Mouse (Mus musculus) limb, embryonic 10.5 days (tissue): Measurements from ENCODE around the gene Olfr370. TPM values are rescaled to one million over a fixed set of nuclear protein-coding genes. Genes with fewer than 3 reads are reported as not detected.

Experiments used
- DNase-seq: peaks from one replicate; pipeline ENCODE4 v3.0.0-alpha.2; 2017; ENCODE audit warnings: low spot score
- H3K27ac ChIP-seq: fragments of 300-500 bp; sonication (generic); 2 replicates; pipeline ENCODE4 v1.5.1; 2016; ENCODE audit warnings: mild to moderate bottlenecking
- H3K27me3 ChIP-seq: fragments of 300-500 bp; sonication (generic); 2 replicates; pipeline ENCODE4 v1.6.1; 2016; ENCODE audit warnings: low read depth, mild to moderate bottlenecking; ENCODE audit not compliant: poor library complexity, severe bottlenecking
- H3K36me3 ChIP-seq: fragments of 300-500 bp; sonication (generic); 2 replicates; pipeline ENCODE4 v1.6.1; 2016; ENCODE audit warnings: mild to moderate bottlenecking, moderate library complexity
- H3K4me1 ChIP-seq: fragments of 300-500 bp; sonication (generic); 2 replicates; pipeline ENCODE4 v1.6.1; 2016
- H3K4me3 ChIP-seq: fragments of 300-500 bp; sonication (generic); 2 replicates; pipeline ENCODE4 v1.5.1; 2016; ENCODE audit warnings: mild to moderate bottlenecking, moderate library complexity
- H3K9me3 ChIP-seq: fragments of 300-500 bp; sonication (generic); replicated peaks from 2 replicates; pipeline ENCODE4 v1.6.1; 2016; ENCODE audit warnings: mild to moderate bottlenecking
- WGBS: fragments of 180-500 bp; shearing (Covaris S2); methylation state at CpG from one replicate; pipeline ENCODE4 v1.1.7; 2016; 5-methylcytosine and 5-hydroxymethylcytosine counted together
- polyA plus RNA-seq: library from polyadenylated mRNA; unstranded; fragments of >200 nt; fragmentation: Nextera tagmentation; extraction: Ambion mirVana; gene quantifications from 2 replicates; pipeline ENCODE4 v1.2.1, GENCODE M21; 2016

Gene Olfr370
- polyA plus RNA-seq, 1 experiment from 2014 or later, result not detected

DNA sequence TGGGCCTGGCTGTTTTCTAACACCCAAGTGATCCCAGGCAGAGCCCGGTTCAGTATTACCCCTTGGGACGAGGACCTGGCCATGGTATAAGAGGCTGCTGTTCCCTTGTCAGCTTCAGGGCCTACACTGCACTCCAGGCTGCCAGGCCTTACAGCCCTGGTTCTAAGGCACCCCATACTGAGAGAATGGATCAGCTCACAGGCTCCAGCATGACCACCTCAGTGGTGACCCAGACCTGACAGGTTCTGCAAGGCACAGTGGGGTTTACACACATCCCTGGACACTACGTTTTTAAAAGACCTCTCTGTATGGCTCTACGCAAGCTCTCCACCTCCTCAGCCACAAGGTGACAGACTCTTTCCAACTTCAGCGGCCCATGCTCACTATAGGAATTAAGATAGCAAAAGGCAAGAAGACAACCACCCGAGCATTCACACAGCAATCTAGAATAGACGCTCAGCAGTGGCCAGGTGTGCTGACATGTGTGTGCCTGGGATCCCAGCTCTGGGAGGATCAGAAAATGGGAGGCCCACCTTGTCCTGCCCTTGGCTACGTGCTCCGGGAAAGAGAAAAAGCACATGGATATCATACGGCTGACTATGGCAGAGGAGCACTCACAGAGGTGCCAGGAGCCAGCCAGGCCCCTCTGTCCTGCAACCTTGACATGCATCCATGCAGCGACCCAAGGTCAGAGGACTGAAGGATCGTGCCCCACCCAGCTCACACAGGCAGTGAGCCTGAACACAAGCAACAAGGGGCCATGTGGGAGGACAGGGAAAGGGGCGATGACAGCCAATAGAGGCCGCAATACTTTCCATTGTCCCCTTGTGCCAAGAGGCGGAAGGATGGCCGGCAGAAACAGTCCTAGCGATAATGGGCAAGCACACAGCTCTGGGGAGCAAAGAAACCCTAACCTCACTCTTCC lies 42.8 kb downstream of the Olfr370 start:
- Histone ChIP-seq H3K4me1 (peaks cover 61% of the 10 kb centered on the region), H3K4me3 (no peak overlapping the region), H3K9me3 (no peaks in the 10 kb centered on the region), H3K36me3 (peaks cover 73% of the 10 kb centered on the region), H3K27me3 (no peaks in the 10 kb centered on the region), H3K27ac (0 out of 2 replicates have a peak overlapping the region, but pooled peaks have one; percentile 20)
- WGBS, result 83% methylated on average over 17 of the region's 17 CpGs
- peak; percentile 31 for DNase-seq

DNA sequence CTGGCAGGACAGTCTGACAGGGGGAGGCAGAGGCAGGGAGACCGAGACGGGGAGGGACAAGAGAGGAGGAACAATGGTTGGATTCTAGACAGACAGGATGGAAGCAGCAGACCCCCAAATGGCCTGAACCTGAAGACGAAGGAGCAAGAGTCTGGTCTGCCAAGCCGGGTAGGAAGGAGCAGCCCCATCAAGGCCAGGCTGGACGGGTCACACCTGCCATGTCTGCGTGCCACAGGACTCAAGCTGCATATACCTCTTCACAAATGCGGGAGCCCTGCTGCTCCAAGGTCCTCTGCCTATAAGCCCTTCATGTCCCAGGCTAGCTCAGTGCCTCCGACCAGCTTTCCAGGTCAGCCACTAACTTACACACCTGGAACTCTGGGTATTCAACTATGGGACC lies 44.1 kb downstream of the Olfr370 start:
- Histone ChIP-seq H3K36me3 (peaks cover 73% of the 10 kb centered on the region), H3K9me3 (no peaks in the 10 kb centered on the region), H3K27ac (no peak overlapping the region; the same call in 1 of the 2 replicates), H3K27me3 (no peaks in the 10 kb centered on the region), H3K4me1 (peaks cover 55% of the 10 kb centered on the region), H3K4me3 (no peak overlapping the region)
- DNase-seq, result no peak
- WGBS, result 90% methylated on average over 8 of the region's 8 CpGs

DNA sequence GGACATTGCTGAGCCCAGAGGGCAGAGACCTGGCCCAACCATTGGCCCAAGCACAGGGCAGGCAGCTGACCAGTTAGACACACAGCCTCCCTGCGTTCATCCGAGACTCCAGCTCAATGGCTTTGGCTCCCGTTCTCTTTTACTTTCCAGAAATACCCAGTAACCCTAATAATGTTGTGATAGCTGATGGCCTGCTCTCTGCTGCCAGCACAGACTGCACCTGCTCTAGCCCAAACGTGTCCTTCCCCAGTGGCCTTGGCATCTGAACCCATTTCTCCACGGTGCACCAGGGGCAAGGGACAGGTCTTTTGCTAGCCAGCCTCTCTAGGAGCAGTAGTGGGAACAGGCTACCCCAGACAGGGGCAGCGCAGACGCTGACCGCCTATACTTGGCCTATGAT lies 45.2 kb downstream of the Olfr370 start:
- no peak overlapping the region for H3K27ac ChIP-seq
- peaks cover 73% of the 10 kb centered on the region for H3K36me3 ChIP-seq
- WGBS, result 93% methylated on average over 8 of the region's 8 CpGs

DNA sequence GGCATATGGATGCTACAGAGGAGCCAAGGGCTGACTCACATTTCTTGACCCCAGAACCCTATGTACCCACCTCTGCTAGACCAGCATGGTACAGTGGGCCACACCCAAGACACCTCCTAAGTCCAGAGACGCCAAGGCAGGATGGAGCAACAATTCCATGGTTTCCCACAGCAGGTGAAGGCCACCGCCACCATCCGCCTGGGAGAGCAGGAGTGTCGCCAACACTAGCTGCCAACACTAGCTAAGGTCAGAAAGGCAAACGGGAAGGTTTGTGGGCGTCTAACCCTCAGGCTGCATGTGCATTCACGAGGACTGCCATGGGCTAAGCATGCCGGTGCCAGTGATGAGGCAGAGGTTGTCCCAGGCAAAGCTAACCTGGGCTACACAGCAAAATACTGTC lies 46.6 kb downstream of the Olfr370 start:
- DNase-seq, result no peak
- Histone ChIP-seq H3K36me3 (peaks cover 81% of the 10 kb centered on the region), H3K4me1 (peaks cover 33% of the 10 kb centered on the region), H3K27ac (no peak overlapping the region), H3K4me3 (no peak overlapping the region), H3K9me3 (no peaks in the 10 kb centered on the region), H3K27me3 (no peaks in the 10 kb centered on the region)
- WGBS, result 92% methylated on average over 8 of the region's 8 CpGs

More for the DNA sequence above, 45.2 kb downstream of the Olfr370 start:
- DNase-seq, result no peak
- Histone ChIP-seq H3K4me1 (peaks cover 44% of the 10 kb centered on the region), H3K27me3 (no peaks in the 10 kb centered on the region), H3K4me3 (no peak overlapping the region), H3K9me3 (no peaks in the 10 kb centered on the region)

DNA sequence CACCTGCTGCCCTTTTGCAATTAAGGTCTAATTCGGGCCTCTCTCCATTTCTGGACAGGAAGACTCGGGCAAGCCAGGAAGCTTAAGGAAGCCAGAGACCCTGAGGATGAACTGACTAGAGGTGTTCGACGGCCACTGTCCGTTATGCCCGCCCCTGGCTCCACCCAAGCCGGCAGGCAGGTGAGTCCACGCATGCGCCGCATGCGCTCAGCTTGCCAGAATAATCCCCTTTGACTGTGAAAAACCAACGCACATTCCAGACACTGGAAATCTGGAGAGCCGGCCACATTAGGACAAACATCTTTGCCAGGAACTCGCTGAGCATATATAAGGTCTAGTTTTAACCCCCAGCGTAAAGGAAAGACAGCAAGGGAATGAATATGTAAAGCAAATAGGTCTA lies 47.7 kb downstream of the Olfr370 start:
- Histone ChIP-seq H3K9me3 (no peaks in the 10 kb centered on the region), H3K27me3 (no peaks in the 10 kb centered on the region), H3K36me3 (peaks cover 87% of the 10 kb centered on the region), H3K27ac (no peak overlapping the region), H3K4me1 (peaks cover 26% of the 10 kb centered on the region), H3K4me3 (no peak overlapping the region)
- WGBS, result 93% methylated on average over 15 of the region's 15 CpGs
- no peak for DNase-seq

DNA sequence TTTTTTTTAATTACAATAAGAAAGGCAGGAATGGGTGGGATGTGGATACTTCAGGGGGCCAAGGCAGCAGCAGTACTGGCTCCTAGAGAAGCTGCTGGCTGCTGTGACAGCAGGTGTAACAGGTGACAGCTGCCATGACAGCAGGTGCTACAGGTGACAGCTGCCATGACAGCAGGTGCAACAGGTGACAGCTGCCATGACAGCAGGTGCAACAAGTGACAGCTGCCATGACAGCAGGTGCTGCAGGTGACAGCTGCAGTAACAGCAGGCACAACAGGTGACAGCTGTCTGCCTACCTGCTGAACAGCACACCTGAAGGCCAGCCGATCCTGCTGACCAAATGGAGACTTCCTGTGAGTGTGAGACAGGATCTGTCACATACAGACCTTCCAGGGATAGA lies 49.2 kb downstream of the Olfr370 start:
- Histone ChIP-seq H3K4me1 (peaks cover 14% of the 10 kb centered on the region), H3K9me3 (no peaks in the 10 kb centered on the region), H3K36me3 (peaks cover 89% of the 10 kb centered on the region), H3K27ac (no peak overlapping the region), H3K4me3 (no peak overlapping the region), H3K27me3 (no peaks in the 10 kb centered on the region)
- no peak for DNase-seq
- WGBS, result 95% methylated on average over 1 of the region's 1 CpGs

DNA sequence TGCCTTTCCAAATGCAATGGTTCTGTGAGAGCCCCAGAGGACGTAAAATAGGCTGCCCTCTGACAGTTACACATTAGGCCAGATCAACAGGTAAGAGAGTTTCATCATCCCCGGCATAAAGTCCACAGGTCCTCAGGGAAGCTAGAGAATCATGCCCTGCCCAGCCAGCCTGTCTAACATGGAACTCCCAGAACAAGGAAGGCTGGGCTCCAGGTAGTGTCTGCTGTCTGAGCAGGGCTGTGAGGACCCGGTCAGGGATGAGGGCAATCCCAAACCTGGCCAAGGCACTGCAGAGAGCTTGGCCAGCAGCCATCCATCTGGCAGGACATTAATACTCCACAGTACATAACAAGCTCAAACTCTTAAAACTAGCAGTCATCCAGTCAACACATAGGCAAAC lies 49.8 kb downstream of the Olfr370 start:
- no peak for DNase-seq
- no peak overlapping the region for H3K4me3 ChIP-seq
- peaks cover 89% of the 10 kb centered on the region for H3K36me3 ChIP-seq
- H3K4me1 ChIP-seq, result peaks cover 14% of the 10 kb centered on the region
- H3K27me3 ChIP-seq, result no peaks in the 10 kb centered on the region
- 91% methylated on average over 3 of the region's 3 CpGs for WGBS
- H3K27ac ChIP-seq, result no peak overlapping the region
- no peaks in the 10 kb centered on the region for H3K9me3 ChIP-seq

DNA sequence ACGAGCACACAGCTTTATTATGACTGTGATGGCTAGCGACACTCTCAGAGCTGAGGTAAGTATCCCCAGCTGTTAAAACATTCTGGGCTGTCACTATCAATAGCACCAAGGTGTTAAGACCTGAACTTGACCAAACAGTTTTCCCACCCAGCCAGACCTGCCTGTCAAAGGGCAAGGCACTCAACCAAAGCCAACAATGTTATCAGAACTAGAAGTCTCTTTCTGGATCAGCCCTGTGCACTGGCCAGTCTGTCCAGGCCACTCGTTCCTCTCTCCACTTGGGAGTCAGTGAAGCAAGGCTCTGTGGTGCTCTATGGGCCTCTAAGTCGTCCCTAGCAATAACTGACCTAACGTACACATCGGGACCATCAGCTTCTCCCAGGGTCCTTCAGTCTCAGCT lies 52.1 kb downstream of the Olfr370 start:
- peaks cover 15% of the 10 kb centered on the region for H3K4me1 ChIP-seq
- WGBS, result 93% methylated on average over 6 of the region's 6 CpGs
- no peaks in the 10 kb centered on the region for H3K9me3 ChIP-seq
- DNase-seq, result no peak
- H3K4me3 ChIP-seq, result no peak overlapping the region
- H3K27me3 ChIP-seq, result no peaks in the 10 kb centered on the region
- no peak overlapping the region for H3K27ac ChIP-seq
- peaks cover 94% of the 10 kb centered on the region for H3K36me3 ChIP-seq

DNA sequence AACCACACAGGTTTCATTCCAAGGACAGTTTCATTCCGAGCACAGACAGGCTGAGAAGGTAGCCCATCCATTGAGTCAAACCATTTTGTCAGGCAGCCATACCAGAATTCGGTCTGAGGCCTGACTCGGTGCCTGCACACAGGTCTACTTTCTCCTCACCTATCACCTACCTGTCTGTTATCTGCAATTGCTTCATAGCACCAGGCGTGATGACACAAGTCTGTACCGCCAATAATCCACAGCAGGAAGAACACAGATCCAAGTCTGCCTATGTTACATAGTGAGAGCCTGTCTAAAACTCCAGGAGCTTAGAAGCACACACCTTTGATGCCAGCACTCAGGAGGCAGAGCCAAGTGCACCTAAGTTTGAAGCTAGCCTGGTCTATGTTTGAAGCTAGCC lies 53.3 kb downstream of the Olfr370 start:
- DNase-seq, result no peak
- 96% methylated on average over 5 of the region's 5 CpGs for WGBS
- Histone ChIP-seq H3K27me3 (no peaks in the 10 kb centered on the region), H3K4me1 (peaks cover 22% of the 10 kb centered on the region), H3K4me3 (no peak overlapping the region), H3K9me3 (no peaks in the 10 kb centered on the region), H3K36me3 (peaks cover 83% of the 10 kb centered on the region), H3K27ac (no peak overlapping the region)

DNA sequence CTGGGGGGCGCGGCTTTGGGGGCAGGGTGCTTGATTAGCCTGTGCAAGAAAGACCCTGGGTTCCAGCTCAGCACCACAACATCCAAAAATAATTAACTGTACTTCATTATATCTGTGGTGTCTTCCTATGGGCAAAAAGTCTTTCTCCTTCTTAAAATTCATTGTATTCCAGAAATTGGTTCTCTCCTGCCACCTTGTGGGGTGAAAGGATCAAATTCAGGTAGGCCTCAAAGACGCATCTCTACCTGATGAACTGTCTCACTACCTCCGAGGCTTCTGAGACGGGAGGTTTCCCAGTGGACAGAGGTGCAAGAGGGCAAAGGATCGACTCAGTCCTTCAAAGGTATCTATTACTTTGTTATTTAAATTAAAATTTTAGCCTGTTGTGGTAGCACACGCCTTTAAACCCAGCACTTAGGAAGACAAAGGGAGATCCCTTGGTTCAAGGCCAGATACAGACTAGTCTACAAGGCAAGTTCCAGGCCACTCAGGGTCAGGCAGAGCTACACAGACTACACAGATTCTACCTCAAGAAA lies 55.0 kb downstream of the Olfr370 start:
- WGBS, result 89% methylated on average over 7 of the region's 7 CpGs
- DNase-seq, result no peak
- peaks cover 22% of the 10 kb centered on the region for H3K4me1 ChIP-seq
- H3K4me3 ChIP-seq, result no peak overlapping the region
- H3K9me3 ChIP-seq, result no peaks in the 10 kb centered on the region
- H3K27ac ChIP-seq, result no peak overlapping the region
- H3K36me3 ChIP-seq, result peaks cover 67% of the 10 kb centered on the region
- no peaks in the 10 kb centered on the region for H3K27me3 ChIP-seq

DNA sequence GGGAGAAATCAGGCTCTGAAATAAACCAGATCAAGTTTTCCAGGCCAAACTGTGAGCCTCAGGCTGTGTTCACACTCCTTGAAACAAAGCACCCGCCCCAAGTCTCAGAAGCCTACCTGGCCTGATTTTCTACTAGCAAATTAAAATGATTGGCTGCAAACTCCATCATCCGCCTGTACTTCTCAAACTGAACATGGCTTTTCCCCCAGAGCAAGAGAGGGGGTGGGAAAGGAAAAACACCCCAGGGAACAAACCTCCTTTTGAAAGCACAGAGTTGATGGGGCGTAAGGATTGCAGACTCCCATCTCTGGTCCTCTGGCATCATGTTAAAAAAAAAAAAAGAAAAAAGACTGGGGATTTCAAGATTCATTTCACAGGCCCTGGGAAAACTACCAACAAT lies 57.1 kb downstream of the Olfr370 start:
- WGBS, result 87% methylated on average over 3 of the region's 3 CpGs
- Histone ChIP-seq H3K4me1 (peaks cover 18% of the 10 kb centered on the region), H3K36me3 (peaks cover 47% of the 10 kb centered on the region), H3K27ac (0 out of 2 replicates have a peak overlapping the region, but pooled peaks have one; percentile 25), H3K4me3 (peak overlapping the region; percentile 89), H3K9me3 (no peaks in the 10 kb centered on the region), H3K27me3 (no peaks in the 10 kb centered on the region)
- no peak for DNase-seq

DNA sequence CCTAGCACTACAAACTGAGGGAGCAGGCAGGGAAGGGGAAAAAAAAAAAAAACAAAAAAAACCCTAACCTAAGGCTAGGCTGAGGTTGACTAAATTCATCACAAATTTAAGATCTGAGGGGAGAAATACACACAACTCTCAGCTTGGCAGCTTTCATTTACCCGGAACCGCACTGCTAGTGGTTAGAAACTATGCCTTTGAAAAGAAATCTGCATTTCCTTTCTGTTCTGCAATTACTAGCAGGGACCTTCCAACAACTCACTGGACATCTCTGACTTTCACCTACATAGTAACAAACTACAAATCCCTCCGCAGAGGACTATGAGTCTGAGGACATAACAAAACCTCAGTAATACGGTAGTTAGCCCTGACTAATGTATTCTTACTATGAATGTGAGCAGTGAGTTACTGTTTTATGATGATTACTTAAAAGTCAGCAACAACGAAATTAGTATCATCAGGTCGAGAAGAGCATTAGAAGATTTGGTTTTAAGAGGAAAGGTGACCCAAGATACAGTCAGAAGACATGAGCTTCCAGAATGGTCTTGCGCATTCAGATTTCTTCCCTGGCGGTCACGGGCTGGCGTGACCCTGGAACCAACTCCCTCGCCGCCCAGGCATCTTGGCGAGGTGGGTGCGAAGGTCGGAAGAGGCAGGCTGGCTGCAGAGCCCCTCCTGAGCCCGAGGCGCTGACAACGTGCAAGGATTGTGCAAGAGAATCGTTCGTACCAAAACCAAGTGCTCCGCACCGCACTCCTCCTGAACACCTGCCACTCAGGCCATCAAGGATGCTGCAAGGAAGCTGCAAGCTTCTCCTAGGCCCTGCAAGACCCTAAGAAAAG lies 58.0 kb downstream of the Olfr370 start:
- peaks cover 38% of the 10 kb centered on the region for H3K36me3 ChIP-seq
- H3K4me3 ChIP-seq, result peak overlapping the region; percentile 89
- H3K4me1 ChIP-seq, result peaks cover 17% of the 10 kb centered on the region
- no peaks in the 10 kb centered on the region for H3K9me3 ChIP-seq
- no peaks in the 10 kb centered on the region for H3K27me3 ChIP-seq
- H3K27ac ChIP-seq, result peak overlapping the region; percentile 95
- 7% methylated on average over 22 of the region's 22 CpGs for WGBS
- no peak for DNase-seq
